Mouse (Mus musculus) midbrain, embryonic 12.5 days (tissue): ENCODE measurements at regions not wholly inside any gene's neighbourhood (a gene's known extent, or its start where the extent isn't known, plus 50 kb on each side); places are given as distances from the start of the nearest gene placed in this dataset.

Source experiments
- ATAC-seq: fragments of 200-750 bp; cut with Nextera tagmentation; 2 replicates; pipeline ENCODE4 v1.8.0; 2017; ENCODE audit warnings: low read depth, moderate TSS enrichment, moderate library complexity; ENCODE audit not compliant: low FRiP score
- H3K27ac ChIP-seq: fragments of 300-500 bp; sonication (generic); replicated peaks from 2 replicates; pipeline ENCODE4 v1.5.1; 2016; ENCODE audit warnings: mild to moderate bottlenecking
- H3K27me3 ChIP-seq: fragments of 300-500 bp; sonication (generic); 2 replicates; pipeline ENCODE4 v1.6.1; 2016; ENCODE audit warnings: mild to moderate bottlenecking
- H3K36me3 ChIP-seq: fragments of 300-500 bp; sonication (generic); 2 replicates; pipeline ENCODE4 v1.6.1; 2016
- H3K4me1 ChIP-seq: fragments of 300-500 bp; sonication (generic); 2 replicates; pipeline ENCODE4 v1.6.1; 2016
- H3K4me2 ChIP-seq: fragments of 300-500 bp; sonication (generic); replicated peaks from 2 replicates; pipeline ENCODE4 v1.6.1; 2016; ENCODE audit warnings: mild to moderate bottlenecking, moderate library complexity
- H3K4me3 ChIP-seq: fragments of 300-500 bp; sonication (generic); 2 replicates; pipeline ENCODE4 v1.5.1; 2016; ENCODE audit warnings: mild to moderate bottlenecking
- H3K9ac ChIP-seq: fragments of 300-500 bp; sonication (generic); replicated peaks from 2 replicates; pipeline ENCODE4 v1.6.1; 2016; ENCODE audit warnings: mild to moderate bottlenecking, moderate library complexity
- H3K9me3 ChIP-seq: fragments of 300-500 bp; sonication (generic); 2 replicates; pipeline ENCODE4 v1.6.1; 2016; ENCODE audit warnings: mild to moderate bottlenecking
- WGBS: fragments of 180-500 bp; shearing (Covaris S2); methylation state at CpG from one replicate; pipeline ENCODE4 v1.1.7; 2016; 5-methylcytosine and 5-hydroxymethylcytosine counted together

GRCm38 (mm10) chr9:61321825-61322224 lies 50.3 kb upstream of the Tle3 start:
- no peaks in the 10 kb centered on the region for H3K9me3 ChIP-seq
- no peak overlapping the region for H3K4me2 ChIP-seq
- WGBS: 66% methylated on average over 8 of the region's 8 CpGs
- H3K4me3 ChIP-seq: no peak overlapping the region
- no peak for ATAC-seq
- H3K27me3 ChIP-seq: peaks cover 41% of the 10 kb centered on the region
- H3K4me1 ChIP-seq: peaks cover 51% of the 10 kb centered on the region
- H3K9ac ChIP-seq: no peak overlapping the region
- no peaks in the 10 kb centered on the region for H3K36me3 ChIP-seq
- H3K27ac ChIP-seq: no peak overlapping the region

DNA sequence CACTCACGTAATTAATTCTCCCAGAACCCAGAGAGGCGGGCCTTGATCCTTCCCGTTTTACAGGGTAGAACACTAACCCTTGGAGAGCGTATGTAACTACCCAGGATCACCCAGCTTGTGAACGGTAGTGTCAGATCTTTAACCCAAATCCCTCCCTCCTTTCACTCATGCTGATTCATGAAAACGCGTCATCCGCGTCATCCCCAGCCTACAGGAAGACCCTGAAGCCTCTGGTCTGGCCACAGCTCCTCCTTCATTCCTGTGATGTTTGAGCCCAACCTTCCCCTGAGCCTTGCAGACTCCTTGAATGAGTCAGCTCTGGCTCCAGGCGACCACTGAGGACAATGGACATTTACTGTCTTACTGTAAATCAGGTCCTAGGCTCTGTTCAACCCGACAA lies 49.8 kb upstream of the Tle3 start:
- 66% methylated on average over 11 of the region's 11 CpGs for WGBS
- no peaks in the 10 kb centered on the region for H3K9me3 ChIP-seq
- H3K36me3 ChIP-seq: no peaks in the 10 kb centered on the region
- peaks cover 47% of the 10 kb centered on the region for H3K4me1 ChIP-seq
- no peak overlapping the region for H3K9ac ChIP-seq
- H3K4me3 ChIP-seq: no peak overlapping the region
- peaks cover 38% of the 10 kb centered on the region for H3K27me3 ChIP-seq
- ATAC-seq: no peak
- no peak overlapping the region for H3K27ac ChIP-seq
- no peak overlapping the region for H3K4me2 ChIP-seq
